Mouse (Mus musculus): ENCODE data around the gene Serbp1. TPM values are rescaled to one million over a fixed set of nuclear protein-coding genes. Genes with fewer than 3 reads are reported as not detected.
A peak's percentile ranks its signal among the peaks of the same experiment; 100 is the strongest.

Gene Serbp1
- polyA plus RNA-seq, 1 experiment from 2014 or later, result 1,082 TPM

DNA sequence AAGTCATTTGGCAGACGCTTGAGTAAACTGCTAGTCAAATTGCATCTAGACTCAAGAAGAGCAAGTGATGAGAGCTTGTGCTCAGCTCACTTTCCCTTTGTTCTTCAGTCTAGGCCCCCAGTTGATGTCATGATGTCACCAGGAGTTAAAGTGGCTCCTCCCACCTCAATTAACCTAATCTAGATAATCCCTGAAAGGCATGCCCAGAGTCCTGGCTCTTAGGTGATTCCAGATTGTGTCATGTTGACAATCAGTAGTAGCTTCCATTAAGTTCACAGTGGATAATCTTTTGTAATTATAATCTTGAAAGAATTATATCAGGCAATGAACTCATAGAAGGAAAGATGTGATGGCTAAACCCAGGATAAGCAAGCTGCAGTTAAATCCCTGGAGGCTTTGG, 14.9 kb upstream of the Serbp1 start:
- Histone ChIP-seq H3K36me3 (ENCODE audit: inconsistent target) (no peaks in the 10 kb centered on the region), H3K27ac (no peak overlapping the region), H3K4me3 (ENCODE audit: inconsistent target) (no peak overlapping the region), H3K79me2 (ENCODE audit: inconsistent target) (no peaks in the 10 kb centered on the region)
- 100% methylated on average over 1 of the region's 1 CpGs for WGBS (ENCODE audit: missing documents)

DNA sequence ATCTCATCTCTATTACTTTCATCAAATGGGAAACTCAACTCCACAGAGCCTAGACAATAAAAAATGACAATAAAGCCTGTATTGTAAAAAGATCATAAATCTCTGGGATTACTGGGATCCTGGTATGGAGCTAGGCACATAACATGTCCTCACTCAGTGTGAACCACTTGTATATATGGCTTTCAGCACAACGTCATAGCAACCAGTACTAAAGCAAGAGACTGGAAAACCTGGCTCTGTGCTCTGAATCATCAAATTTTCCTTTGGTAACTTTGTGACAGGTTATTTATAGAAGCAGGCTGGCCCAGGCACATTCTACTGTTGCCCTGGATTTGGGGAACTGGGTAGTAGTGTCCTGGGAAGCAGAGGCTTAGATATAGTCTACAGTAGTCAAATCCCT, 14.5 kb upstream of the Serbp1 start:
- H3K27ac ChIP-seq, result no peak overlapping the region
- no peaks in the 10 kb centered on the region for H3K79me2 ChIP-seq (ENCODE audit: inconsistent target)
- WGBS (ENCODE audit: missing documents), result 100% methylated on average over 1 of the region's 1 CpGs
- H3K36me3 ChIP-seq (ENCODE audit: inconsistent target), result no peaks in the 10 kb centered on the region
- no peak overlapping the region for H3K4me3 ChIP-seq (ENCODE audit: inconsistent target)

DNA sequence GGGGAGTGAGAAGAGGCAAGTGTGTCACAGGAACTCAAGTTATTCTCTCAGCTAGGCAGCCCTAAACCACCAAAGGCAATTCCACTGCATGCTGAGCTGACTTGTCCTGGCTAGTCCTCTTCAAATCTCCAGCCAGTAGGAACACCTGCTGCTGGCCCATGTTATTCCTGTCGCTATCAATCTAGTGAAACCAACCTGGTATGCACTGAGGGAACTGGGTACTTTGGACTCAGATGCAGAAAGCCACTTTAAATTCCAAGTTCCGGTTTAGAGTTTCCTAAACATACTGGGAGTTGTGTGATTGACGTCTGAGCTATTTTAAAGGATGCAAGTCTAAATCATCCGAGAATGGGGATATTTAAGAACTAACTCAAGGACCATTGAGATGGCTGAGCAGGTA, 11.7 kb upstream of the Serbp1 start:
- WGBS (ENCODE audit: missing documents), result 89% methylated on average over 4 of the region's 4 CpGs
- Histone ChIP-seq H3K4me3 (ENCODE audit: inconsistent target) (no peak overlapping the region), H3K36me3 (ENCODE audit: inconsistent target) (no peaks in the 10 kb centered on the region), H3K79me2 (ENCODE audit: inconsistent target) (no peaks in the 10 kb centered on the region), H3K27ac (no peak overlapping the region)

DNA sequence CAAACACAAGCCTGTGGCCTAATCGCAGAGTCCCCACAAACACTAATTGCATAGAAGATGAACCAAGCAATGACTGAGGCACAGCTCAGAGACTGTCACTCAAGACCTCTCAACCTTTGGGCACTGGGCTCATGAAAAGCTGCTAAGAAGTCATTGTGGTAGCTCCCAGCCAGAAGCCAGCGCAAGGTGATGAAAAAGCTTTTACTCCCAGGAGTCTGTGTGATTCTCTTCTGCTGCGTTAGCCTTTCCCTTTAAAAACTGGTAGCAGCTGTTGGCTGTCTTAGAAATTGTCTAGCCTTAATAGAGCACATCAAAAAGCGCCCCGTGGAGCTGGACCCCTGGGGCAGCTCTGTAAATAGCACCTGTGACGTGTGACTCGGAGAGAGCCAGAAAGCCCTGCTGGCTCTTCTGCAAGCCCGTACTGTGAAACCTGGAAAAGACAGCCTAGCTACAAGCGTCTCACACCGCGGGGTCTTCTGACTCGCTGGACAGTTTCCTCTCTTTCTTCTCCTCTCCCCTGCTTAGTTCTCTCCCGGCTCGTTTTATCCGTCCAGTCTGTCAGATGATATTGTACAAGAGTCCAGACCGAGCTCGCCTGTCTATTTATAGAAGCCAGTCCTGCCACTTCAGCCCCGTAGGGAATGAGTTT, 9.4 kb upstream of the Serbp1 start:
- Histone ChIP-seq H3K4me3 (ENCODE audit: inconsistent target) (no peak overlapping the region), H3K79me2 (ENCODE audit: inconsistent target) (no peaks in the 10 kb centered on the region), H3K36me3 (ENCODE audit: inconsistent target) (no peaks in the 10 kb centered on the region), H3K27ac (no peak overlapping the region)
- 43% methylated on average over 18 of the region's 18 CpGs for WGBS (ENCODE audit: missing documents)

DNA sequence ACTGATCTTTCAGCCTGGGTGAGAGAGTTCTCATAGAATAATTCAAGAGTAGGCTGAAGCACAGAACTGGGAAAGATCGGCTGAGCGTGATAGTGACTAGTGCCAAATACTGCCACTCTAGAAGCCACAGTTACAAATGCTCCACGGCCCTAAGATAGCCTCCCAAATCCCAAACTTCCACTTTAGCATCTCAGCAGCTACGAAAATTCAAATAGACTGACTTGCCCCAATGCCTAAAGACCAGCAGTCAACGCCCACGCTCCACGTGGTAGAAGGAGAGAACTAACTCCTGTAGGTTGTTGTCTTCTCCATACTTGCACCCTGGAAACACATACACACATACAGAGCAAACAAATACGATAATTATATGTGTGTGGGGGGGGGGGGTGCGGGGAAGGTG, 8.5 kb upstream of the Serbp1 start:
- H3K4me3 ChIP-seq (ENCODE audit: inconsistent target), result no peak overlapping the region
- H3K27ac ChIP-seq, result no peak overlapping the region
- WGBS (ENCODE audit: missing documents), result 36% methylated on average over 7 of the region's 9 CpGs
- H3K79me2 ChIP-seq (ENCODE audit: inconsistent target), result no peaks in the 10 kb centered on the region
- no peaks in the 10 kb centered on the region for H3K36me3 ChIP-seq (ENCODE audit: inconsistent target)

DNA sequence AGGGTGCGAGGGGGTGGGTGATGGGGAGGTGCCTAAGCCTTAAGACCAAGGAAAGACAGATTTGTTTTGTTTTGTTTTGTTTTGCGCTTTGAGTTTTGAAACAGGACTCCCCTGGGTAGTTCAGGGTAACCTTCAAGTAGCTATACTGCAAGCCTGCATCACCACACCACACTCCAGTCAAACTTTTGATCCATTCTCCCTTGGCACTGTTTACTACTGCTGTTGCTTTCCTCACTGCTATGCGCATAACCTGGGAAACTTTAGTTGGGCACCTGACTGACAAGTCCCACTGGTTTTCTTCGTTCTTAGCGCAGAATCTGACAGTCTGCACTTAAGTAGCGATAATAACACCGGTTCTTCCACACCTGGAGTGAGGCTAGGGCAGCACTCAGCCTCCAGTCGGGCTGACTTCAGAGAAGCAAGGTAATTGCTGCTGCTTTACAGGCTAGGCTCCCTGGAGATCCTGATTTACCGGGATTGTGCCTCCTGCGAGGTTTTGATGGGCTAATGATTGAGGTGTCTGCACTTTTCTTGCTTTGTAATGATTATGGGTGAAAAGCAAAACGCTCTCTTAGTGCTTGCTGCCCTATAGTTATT, 8.0 kb upstream of the Serbp1 start:
- H3K4me3 ChIP-seq (ENCODE audit: inconsistent target), result no peak overlapping the region
- H3K27ac ChIP-seq, result no peak overlapping the region
- H3K79me2 ChIP-seq (ENCODE audit: inconsistent target), result no peaks in the 10 kb centered on the region
- no peaks in the 10 kb centered on the region for H3K36me3 ChIP-seq (ENCODE audit: inconsistent target)
- WGBS (ENCODE audit: missing documents), result 40% methylated on average over 11 of the region's 11 CpGs

DNA sequence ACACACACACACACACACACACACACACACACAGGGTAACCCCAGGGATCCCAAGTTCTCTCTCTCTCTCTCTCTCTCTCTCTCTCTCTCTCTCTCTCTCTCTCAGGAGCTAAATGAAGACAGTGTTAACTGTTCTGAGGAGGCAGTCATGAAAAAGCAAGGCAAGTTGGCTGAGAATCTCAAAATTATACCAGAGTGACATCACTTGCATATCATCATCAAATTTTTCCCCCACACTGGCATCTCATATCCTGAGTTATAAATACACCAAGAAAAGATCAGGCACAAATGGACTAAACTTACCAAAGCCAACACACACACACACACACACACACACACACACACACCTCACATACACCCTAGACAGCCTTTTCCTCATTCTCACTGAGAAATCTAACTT, 7.0 kb upstream of the Serbp1 start:
- Histone ChIP-seq H3K4me3 (ENCODE audit: inconsistent target) (no peak overlapping the region), H3K36me3 (ENCODE audit: inconsistent target) (no peaks in the 10 kb centered on the region), H3K27ac (no peak overlapping the region), H3K79me2 (ENCODE audit: inconsistent target) (no peaks in the 10 kb centered on the region)

DNA sequence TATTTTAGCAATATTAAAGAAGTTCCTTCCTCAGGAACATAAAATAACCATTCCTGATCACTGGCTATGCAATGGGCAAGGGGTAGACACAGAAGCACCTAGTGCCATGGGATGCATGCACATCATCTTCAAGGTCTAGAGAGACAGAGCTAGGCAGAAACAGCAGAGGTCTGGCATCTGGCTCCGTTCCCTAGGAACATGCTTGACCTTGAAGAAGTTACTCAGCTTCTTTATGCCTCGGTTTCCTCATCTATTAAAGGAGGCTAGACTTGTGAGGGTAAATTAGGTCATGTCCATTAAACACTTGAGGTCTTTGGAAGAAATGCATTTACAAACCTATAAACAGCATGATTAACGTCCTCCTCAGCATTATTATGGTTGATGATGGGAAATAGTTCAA, 2.3 kb upstream of the Serbp1 start:
- no peaks in the 10 kb centered on the region for H3K79me2 ChIP-seq (ENCODE audit: inconsistent target)
- H3K36me3 ChIP-seq (ENCODE audit: inconsistent target), result no peaks in the 10 kb centered on the region
- H3K4me3 ChIP-seq (ENCODE audit: inconsistent target), result no peak overlapping the region
- 87% methylated on average over 3 of the region's 3 CpGs for WGBS (ENCODE audit: missing documents)
- H3K27ac ChIP-seq, result no peak overlapping the region

DNA sequence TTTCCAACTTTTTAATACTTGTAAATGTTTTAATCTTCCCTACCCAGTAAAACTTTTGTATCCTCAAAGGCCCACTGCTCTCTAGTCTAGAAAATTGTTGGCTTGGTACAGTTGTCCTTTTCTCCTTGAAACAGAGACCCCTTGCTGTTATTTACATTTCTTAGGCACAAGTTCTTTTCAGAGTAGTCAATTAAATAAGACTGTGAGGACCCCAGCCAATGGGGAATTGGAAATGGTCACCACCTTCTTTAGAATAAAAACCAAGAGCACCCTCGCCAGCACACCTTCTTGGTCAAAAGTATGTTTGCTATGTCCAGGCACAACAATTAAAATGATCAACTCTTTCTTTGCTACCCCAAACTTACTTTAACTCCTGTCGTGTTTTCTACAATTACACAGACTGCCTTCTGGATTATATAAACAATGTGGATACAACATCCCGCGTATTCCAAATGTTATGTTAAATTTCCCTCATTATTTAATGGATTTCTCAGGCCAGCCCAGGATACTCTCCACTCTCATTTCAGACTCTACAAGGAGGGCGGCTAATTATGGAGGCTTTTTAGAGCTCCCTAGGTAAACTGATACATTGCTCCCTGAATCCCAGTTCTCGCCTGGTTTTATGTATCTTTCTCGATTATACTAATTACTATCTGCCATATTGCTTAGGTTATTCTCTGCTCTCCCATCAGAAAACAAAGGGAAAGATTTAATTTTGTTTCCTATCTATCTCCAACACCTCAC, 1.3 kb upstream of the Serbp1 start:
- H3K36me3 ChIP-seq (ENCODE audit: inconsistent target), result no peaks in the 10 kb centered on the region
- no peaks in the 10 kb centered on the region for H3K79me2 ChIP-seq (ENCODE audit: inconsistent target)
- H3K4me3 ChIP-seq (ENCODE audit: inconsistent target), result no peak overlapping the region
- no peak overlapping the region for H3K27ac ChIP-seq
- WGBS (ENCODE audit: missing documents), result 98% methylated on average over 7 of the region's 7 CpGs

DNA sequence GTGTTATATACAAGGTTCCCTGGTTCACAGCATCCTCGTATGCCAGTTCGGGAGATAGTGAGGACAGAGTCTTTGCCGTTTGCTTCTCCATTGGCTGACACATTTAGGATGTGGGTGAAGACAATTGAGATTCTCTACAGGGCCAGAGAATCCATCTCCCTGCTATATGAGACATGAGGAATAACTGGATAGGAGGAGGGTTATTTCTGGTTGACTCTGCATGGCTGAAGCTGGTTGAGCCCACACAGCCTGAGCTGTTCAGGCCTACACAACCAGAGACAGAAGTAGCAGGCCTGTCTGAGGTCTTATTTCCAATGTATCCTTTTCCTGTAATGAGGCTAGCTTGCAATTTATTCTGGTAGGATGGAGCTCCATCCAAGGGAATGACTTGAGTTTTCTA, 3.3 kb downstream of the Serbp1 start:
- 98% methylated on average over 3 of the region's 3 CpGs for WGBS (ENCODE audit: missing documents)
- Histone ChIP-seq H3K36me3 (ENCODE audit: inconsistent target) (no peaks in the 10 kb centered on the region), H3K4me3 (ENCODE audit: inconsistent target) (no peak overlapping the region), H3K79me2 (ENCODE audit: inconsistent target) (no peaks in the 10 kb centered on the region), H3K27ac (no peak overlapping the region)

DNA sequence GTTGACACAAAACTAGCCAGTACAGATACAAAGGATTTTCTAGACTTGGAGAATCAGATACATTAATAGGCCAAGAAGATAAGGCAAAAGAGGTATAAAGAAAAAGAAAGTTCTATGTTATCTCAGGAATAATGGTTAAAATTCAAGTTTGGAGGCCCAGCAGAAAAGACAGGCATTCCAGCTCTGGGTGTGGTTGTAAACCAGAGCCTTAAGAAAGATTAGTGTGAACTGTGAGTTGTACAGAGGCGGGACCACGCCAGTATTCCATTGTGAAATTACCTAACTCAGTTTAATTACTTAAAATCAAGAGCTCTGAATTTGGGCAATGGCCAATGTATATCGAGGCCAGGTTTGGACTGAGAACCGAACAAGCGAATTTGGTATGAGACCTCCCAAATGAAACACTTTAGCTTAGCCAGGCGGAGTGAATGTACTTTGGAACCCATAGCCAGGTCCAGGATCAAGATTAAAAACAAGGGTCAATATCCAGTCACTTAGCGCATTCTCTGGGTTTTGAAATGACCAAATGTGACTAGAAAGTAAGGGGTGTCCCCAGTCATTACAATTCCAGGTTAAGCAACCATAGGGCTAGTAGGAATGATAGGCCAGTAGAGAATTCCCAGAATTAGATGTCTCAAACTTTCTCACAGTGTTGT, 5.9 kb downstream of the Serbp1 start:
- no peak overlapping the region for H3K4me3 ChIP-seq (ENCODE audit: inconsistent target)
- H3K79me2 ChIP-seq (ENCODE audit: inconsistent target), result no peaks in the 10 kb centered on the region
- H3K36me3 ChIP-seq (ENCODE audit: inconsistent target), result no peaks in the 10 kb centered on the region
- H3K27ac ChIP-seq, result no peak overlapping the region
- WGBS (ENCODE audit: missing documents), result 99% methylated on average over 7 of the region's 7 CpGs

DNA sequence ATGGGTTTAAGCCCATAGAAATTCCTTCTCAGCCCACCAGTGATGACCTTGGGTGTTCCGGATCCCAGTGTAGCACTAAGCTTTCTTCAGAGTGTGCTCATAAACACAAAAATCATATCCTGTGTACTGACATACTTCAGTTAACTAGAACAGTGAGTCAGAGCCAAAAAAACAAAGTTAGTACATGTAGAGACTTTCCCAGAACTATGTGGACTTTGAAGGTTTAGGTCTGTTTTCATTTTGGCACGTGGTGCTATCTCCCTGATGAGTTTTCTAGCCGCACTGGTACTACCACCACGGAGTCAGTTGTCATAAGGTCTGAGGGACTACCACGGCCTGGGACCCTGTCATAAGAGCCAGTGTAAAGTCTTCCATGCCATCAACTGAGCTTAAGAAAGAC, 6.5 kb downstream of the Serbp1 start:
- H3K36me3 ChIP-seq (ENCODE audit: inconsistent target), result no peaks in the 10 kb centered on the region
- no peak overlapping the region for H3K4me3 ChIP-seq (ENCODE audit: inconsistent target)
- no peak overlapping the region for H3K27ac ChIP-seq
- 96% methylated on average over 5 of the region's 5 CpGs for WGBS (ENCODE audit: missing documents)
- H3K79me2 ChIP-seq (ENCODE audit: inconsistent target), result no peaks in the 10 kb centered on the region

DNA sequence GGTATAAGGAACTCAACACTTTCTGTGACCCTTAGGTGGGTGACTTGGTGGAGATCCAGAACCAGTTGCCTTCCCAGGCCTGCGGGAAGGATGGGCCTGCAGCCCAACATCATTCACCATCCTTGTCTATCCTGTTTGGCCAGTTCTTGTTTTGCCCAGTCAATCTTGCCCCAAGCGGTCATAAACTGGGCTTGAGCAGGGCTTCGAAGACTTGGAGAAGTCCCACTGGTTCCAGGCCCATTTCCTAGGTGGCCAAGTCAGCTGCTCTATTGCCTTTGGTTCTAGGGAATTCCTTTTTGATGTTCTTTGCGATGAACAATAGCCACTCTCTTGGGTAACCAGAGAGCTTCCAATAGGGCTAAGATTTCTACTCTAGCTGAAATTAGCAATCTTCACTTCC, 13.1 kb downstream of the Serbp1 start:
- WGBS (ENCODE audit: missing documents), result 93% methylated on average over 4 of the region's 4 CpGs
- Histone ChIP-seq H3K36me3 (ENCODE audit: inconsistent target) (no peaks in the 10 kb centered on the region), H3K4me3 (ENCODE audit: inconsistent target) (no peak overlapping the region), H3K27ac (no peak overlapping the region), H3K79me2 (ENCODE audit: inconsistent target) (no peaks in the 10 kb centered on the region)

DNA sequence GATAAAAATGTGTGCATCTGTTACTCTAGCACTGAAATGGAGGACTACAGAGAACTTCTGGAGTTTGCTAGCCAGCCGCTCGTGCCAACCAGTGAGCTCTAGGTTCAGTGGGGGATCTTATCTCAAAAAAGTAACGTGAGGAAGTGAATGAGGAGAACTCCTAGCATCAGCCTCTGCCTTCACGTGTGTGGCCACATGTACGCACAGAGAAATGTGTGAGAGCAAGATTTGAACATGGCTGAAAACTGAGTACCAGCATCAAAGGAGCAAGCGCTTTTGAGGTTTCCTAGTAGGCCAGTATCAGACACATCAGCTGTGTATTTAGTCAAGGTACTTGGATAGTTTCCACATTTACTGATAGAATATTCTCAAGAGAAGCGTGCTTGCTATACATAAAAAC, 27.0 kb downstream of the Serbp1 start:
- Histone ChIP-seq H3K36me3 (ENCODE audit: inconsistent target) (no peaks in the 10 kb centered on the region), H3K27ac (no peak overlapping the region), H3K79me2 (ENCODE audit: inconsistent target) (peaks cover 25% of the 10 kb centered on the region), H3K4me3 (ENCODE audit: inconsistent target) (no peak overlapping the region)
- 76% methylated on average over 7 of the region's 7 CpGs for WGBS (ENCODE audit: missing documents)

DNA sequence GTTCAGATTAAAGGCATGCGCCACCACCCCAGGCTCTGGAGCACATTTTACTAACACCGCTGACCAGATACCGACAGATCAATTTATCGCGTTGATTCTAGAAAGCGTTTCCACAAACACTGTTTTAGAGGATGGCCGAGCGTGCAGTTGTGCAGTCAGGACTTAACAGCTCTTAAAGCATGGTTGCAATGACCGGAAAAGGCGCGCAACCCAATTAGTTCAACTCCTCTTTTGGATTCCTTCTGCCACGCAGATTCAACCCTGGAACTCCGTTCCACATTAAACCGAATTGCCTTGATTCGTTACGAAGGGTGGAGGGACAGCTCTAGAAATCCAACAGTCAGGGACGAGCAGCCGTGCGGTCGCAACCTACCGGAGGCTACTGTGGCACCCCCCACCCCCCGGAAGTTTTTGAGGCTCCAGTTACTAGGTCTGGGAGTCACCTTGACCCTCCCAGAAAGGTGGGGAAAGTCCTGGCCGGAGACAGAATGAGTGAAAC, 28.2 kb downstream of the Serbp1 start:
- Histone ChIP-seq H3K36me3 (ENCODE audit: inconsistent target) (no peaks in the 10 kb centered on the region; the same call in 1 of the 2 replicates), H3K79me2 (ENCODE audit: inconsistent target) (peaks cover 37% of the 10 kb centered on the region)
- WGBS (ENCODE audit: missing documents), result under 1% methylated on average over 23 of the region's 23 CpGs

More for the DNA sequence above, 28.2 kb downstream of the Serbp1 start:
- peak overlapping the region; percentile 77 for H3K4me3 ChIP-seq (ENCODE audit: inconsistent target)
- H3K27ac ChIP-seq, result peak overlapping the region; percentile 48
